Mouse (Mus musculus): ENCODE results near the gene Lysmd2. TPM values are rescaled to one million over a fixed set of nuclear protein-coding genes. Genes with fewer than 3 reads are reported as not detected.

The Lysmd2 gene
- total RNA-seq, 4 experiments from 2014 or later: 50.8 to 57.7 (median 55.5) TPM

Other genes with a start within 250 kb of the Lysmd2 start
- gene Mapk6, start 215.7 kb upstream of the Lysmd2 start, total RNA-seq (2022): 10 to 100 TPM; 63.2 to 79.9 (median 65.4) TPM
- 10 to 100 TPM; 21.4 to 27.1 (median 24.0) TPM for gene Leo1, start 184.2 kb upstream of the Lysmd2 start, total RNA-seq (2022)
- gene Tmod3, start 66.1 kb upstream of the Lysmd2 start, total RNA-seq (2022): 10 to 100 TPM; 43.9 to 54.9 (median 50.5) TPM
- gene Tmod2, start 14.4 kb upstream of the Lysmd2 start, total RNA-seq (2022): 100 to 1,000 TPM; 327 to 364 (median 350) TPM
- 100 to 1,000 TPM; 280 to 302 (median 285) TPM for gene Scg3, start 58.3 kb downstream of the Lysmd2 start, total RNA-seq (2022)
- 1 to 10 TPM; 1.2 to 1.7 (median 1.3) TPM for gene Bmp5, start 149.6 kb downstream of the Lysmd2 start, total RNA-seq (2022)

Measured in left cerebral cortex, adult 8-10 months (tissue).